Mouse (Mus musculus) embryonic fibroblast, embryonic 13.5 days (primary cell): Measurements from ENCODE around the gene Mpv17l2.

Source experiments
- CTCF ChIP-seq: IDR thresholded peaks from 2 replicates; pipeline ENCODE4 v1.5.1; 2011; ENCODE audit warnings: mild to moderate bottlenecking, control low read depth, low read length, moderate library complexity, borderline replicate concordance; ENCODE audit not compliant: insufficient read depth
- POLR2A ChIP-seq: IDR thresholded peaks from 2 replicates; pipeline ENCODE4 v1.6.1; 2011; ENCODE audit warnings: low read depth, mild to moderate bottlenecking, control low read depth, low read length, moderate library complexity

DNA sequence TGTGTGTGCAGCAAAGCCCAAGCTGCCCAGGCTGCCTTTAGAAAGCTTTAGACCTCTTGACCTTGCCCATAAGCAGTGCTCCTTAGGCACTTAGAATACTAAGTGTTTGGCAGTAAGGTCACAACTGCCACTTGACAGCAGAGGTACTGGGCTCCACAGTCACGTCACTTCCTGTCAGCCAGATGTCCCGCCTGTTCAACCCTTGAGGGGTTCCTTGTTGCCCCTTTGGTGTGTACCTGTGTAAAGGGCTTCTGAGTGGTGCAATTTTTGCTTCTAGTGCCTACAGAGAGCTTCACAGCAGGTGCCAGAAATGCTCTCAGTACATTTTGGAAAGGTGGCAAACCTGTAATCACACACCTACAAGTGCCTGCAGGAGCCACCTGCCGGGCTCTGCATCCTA is 22.5 kb downstream of the Mpv17l2 start:
- TF ChIP-seq CTCF (no peak), POLR2A (no peak)
